Mouse (Mus musculus): Measurements from ENCODE around the gene Axin2.

- TF ChIP-seq CTCF (IDR thresholded peaks at IDR 0.05; ENCODE audit: borderline replicate concordance, control insufficient read depth, extremely low read depth, insufficient read depth, low read length, poor library complexity) (no peak), POLR2A (IDR thresholded peaks at IDR 0.05; ENCODE audit: control insufficient read depth, extremely low read depth, insufficient read depth, low read length, poor library complexity) (no peak)
Measured at GRCm38 (mm10) chr11:108948931-108949330, 28.8 kb downstream of the Axin2 start.

Data from thymus, adult 2 months (tissue).